Mouse (Mus musculus) hindbrain, embryonic 14.5 days (tissue): ENCODE measurements around the gene Pgr. TPM values are rescaled to one million over a fixed set of nuclear protein-coding genes. Genes with fewer than 3 reads are reported as not detected.

Experiments used
- polyA plus RNA-seq: library from polyadenylated mRNA; unstranded; fragments of >200 nt; fragmentation: Nextera tagmentation; extraction: Ambion mirVana; gene quantifications from 2 replicates; pipeline ENCODE4 v1.2.1, GENCODE M21; 2014

Gene Pgr
- polyA plus RNA-seq, 1 experiment from 2014 or later, result 2.6 TPM

Other genes with a start within 250 kb of the Pgr start
- 0.44 and 0.76 TPM in 2 replicates for gene Gm16485, start 72.0 kb downstream of the Pgr start, polyA plus RNA-seq